Comparison of ENCODE assay signal across 13 mouse cellular contexts in the genomic region with DNA sequence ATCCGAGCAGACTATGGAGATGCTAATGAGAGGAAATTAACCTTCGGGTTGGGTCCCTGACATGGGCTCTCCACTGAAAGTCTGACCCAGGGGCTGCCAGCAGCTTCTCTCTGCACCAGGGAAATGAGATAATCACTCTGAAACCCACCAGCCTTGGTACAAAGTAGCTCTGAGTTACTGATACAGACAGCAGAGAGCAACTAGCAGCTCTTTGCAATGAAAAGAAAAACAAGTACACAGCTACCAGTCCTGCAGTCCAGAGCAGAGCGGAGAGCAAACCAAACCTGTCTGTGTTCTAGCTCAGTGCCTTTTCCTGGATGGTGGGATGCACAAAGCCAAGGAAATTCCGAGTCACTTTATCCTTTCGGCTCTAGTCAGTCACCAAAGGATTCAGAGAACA. TPM values are rescaled to one million over a fixed set of nuclear protein-coding genes. Genes with fewer than 3 reads are reported as not detected.
DNase-seq lines count a peak whose midpoint lies in the region; ATAC-seq and TF ChIP-seq lines count a peak whose summit lies in the region.
"Had no signal": no experiment of that assay in that cellular context is flagged by ENCODE, and none has a peak within 500 bp of the region (broad histone marks: within the 10 kb centered on the region; RNA-seq: fewer than 3 reads in every experiment).

No protein-coding gene starts in this region.

- H3K27me3 ChIP-seq in embryonic facial prominence, embryonic 10.5 days (replicated peaks; ENCODE audit: low read depth, poor library complexity, severe bottlenecking), result peaks cover 90% of the 10 kb centered on the region
- peaks cover 84% of the 10 kb centered on the region for H3K27me3 ChIP-seq in forebrain, postnatal 0 days (ENCODE audit: insufficient read depth, low read length)
- H3K27me3 ChIP-seq in midbrain, embryonic 14.5 days (ENCODE audit: control insufficient read depth, insufficient read depth, low read length), result peaks cover 98% of the 10 kb centered on the region
- H3K27me3 ChIP-seq: CH12.LX had no signal

- H3K4me3 ChIP-seq in embryonic facial prominence, embryonic 10.5 days, result peak overlapping the region; percentile 21; the same call in 1 of the 2 replicates
- no peak overlapping the region for H3K4me3 ChIP-seq in forebrain, postnatal 0 days (ENCODE audit: low read depth, low read length)
- H3K4me3 ChIP-seq in midbrain, embryonic 14.5 days (replicated peaks; ENCODE audit: low read depth, low read length), result no peak overlapping the region
- H3K4me3 ChIP-seq: stomach, embryonic 15.5 days had no signal

- TF ChIP-seq CTCF in forebrain, postnatal 0 days (IDR thresholded peaks at IDR 0.05; ENCODE audit: low read depth), result no peak

- H3K36me3 ChIP-seq in embryonic facial prominence, embryonic 10.5 days (replicated peaks), result peaks cover 26% of the 10 kb centered on the region; the same call in 1 of the 2 replicates
- H3K36me3 ChIP-seq in forebrain, postnatal 0 days (ENCODE audit: insufficient read depth), result no peaks in the 10 kb centered on the region
- H3K36me3 ChIP-seq in midbrain, embryonic 14.5 days (ENCODE audit: control insufficient read depth, insufficient read depth, low read length), result no peaks in the 10 kb centered on the region
- H3K36me3 ChIP-seq: stomach, embryonic 15.5 days had no signal

- DNase-seq in kidney, postnatal 10 days, result peak; percentile 23
- no peak for DNase-seq in kidney, postnatal 36 days
- DNase-seq in embryonic facial prominence, embryonic 10.5 days (ENCODE audit: low spot score), result peak; percentile 25
- peak; percentile 54 for DNase-seq in forebrain, postnatal 0 days
- no peak for DNase-seq in midbrain, embryonic 14.5 days
- DNase-seq in gastrocnemius, adult 18-20 months (ENCODE audit: low spot score), result no peak
- no peak for DNase-seq in cerebellum, postnatal 36 days
- DNase-seq in retina, embryonic 14.5 days (ENCODE audit: low spot score), result no peak
- DNase-seq: cerebellum, postnatal 14 days; left cerebral cortex, postnatal 4 days; liver, postnatal 0 days had no signal

- no peaks in the 10 kb centered on the region for H3K9me3 ChIP-seq in embryonic facial prominence, embryonic 10.5 days
- no peaks in the 10 kb centered on the region for H3K9me3 ChIP-seq in forebrain, postnatal 0 days (ENCODE audit: low read length)
- H3K9me3 ChIP-seq in midbrain, embryonic 14.5 days (ENCODE audit: control insufficient read depth, low read length), result no peaks in the 10 kb centered on the region
- H3K9me3 ChIP-seq: stomach, embryonic 15.5 days had no signal

- no peak for ATAC-seq in forebrain, postnatal 0 days
- no peak for ATAC-seq in midbrain, embryonic 14.5 days (ENCODE audit: low FRiP score, low TSS enrichment)
- ATAC-seq: liver, postnatal 0 days had no signal

- H3K4me1 ChIP-seq in embryonic facial prominence, embryonic 10.5 days, result peaks cover 72% of the 10 kb centered on the region
- H3K4me1 ChIP-seq in forebrain, postnatal 0 days (ENCODE audit: insufficient read depth), result 0 out of 2 replicates have a peak, but pooled peaks cover 5% of the 10 kb centered on the region
- H3K4me1 ChIP-seq in midbrain, embryonic 14.5 days (ENCODE audit: control insufficient read depth, insufficient read depth, low read length), result 0 out of 2 replicates have a peak, but pooled peaks cover 7% of the 10 kb centered on the region

- 0 out of 2 replicates have a peak overlapping the region, but pooled peaks have one; percentile 6 for H3K9ac ChIP-seq in forebrain, postnatal 0 days
- peak overlapping the region; percentile 16; the same call in 1 of the 2 replicates for H3K9ac ChIP-seq in midbrain, embryonic 14.5 days (replicated peaks; ENCODE audit: low read length)
- H3K9ac ChIP-seq: liver, postnatal 0 days; stomach, embryonic 15.5 days had no signal

- WGBS in embryonic facial prominence, embryonic 10.5 days, result 15% methylated on average over 5 of the region's 5 CpGs
- 15% methylated on average over 5 of the region's 5 CpGs for whole genome bisulfite sequencing in forebrain, postnatal 0 days
- WGBS in midbrain, embryonic 14.5 days, result 9% methylated on average over 5 of the region's 5 CpGs

- peak overlapping the region; percentile 1; the same call in 1 of the 2 replicates for H3K4me2 ChIP-seq in forebrain, postnatal 0 days (ENCODE audit: low read depth)
- peak overlapping the region; percentile 79 for H3K4me2 ChIP-seq in midbrain, embryonic 14.5 days (ENCODE audit: low read length)
- H3K4me2 ChIP-seq: stomach, embryonic 15.5 days had no signal

- peak overlapping the region; percentile 69 for H3K27ac ChIP-seq in embryonic facial prominence, embryonic 10.5 days (replicated peaks)
- peak overlapping the region; percentile 46; the same call in 1 of the 2 replicates for H3K27ac ChIP-seq in forebrain, postnatal 0 days (ENCODE audit: low read depth, low read length)
- peak overlapping the region; percentile 95 for H3K27ac ChIP-seq in midbrain, embryonic 14.5 days (replicated peaks; ENCODE audit: low read depth, low read length)

RNA-seq across cellular contexts. Expression of gene Nr2f2, which starts 23.1 kb away (rescaled TPM):
- polyA plus RNA-seq in embryonic facial prominence, embryonic 10.5 days (2016; fragmentation: Nextera tagmentation; extraction: Ambion mirVana), result 89.7 and 99.8 TPM in 2 replicates
- total RNA-seq in forebrain, postnatal 0 days (2014; rRNA removed), result 23.7 and 49.9 TPM in 2 replicates
- 46.4 and 92.8 TPM in 2 replicates for polyA plus RNA-seq in forebrain, postnatal 0 days (2015; fragmentation: Nextera tagmentation; extraction: Ambion mirVana)
- polyA plus RNA-seq in midbrain, embryonic 14.5 days (2014; fragmentation: Nextera tagmentation; extraction: Ambion mirVana), result 113 and 120 TPM in 2 replicates
- total RNA-seq in gastrocnemius, adult 18-20 months (2021), result 10 to 100 TPM; 18.6 to 25.1 TPM
- total RNA-seq: CH12.LX had no signal

Comparison
In these comparisons a context has a peak if more than half of its experiments do, and no peak if none do; other contexts are left out.
1. DNase-seq: peak in kidney, postnatal 10 days (single experiment), embryonic facial prominence, embryonic 10.5 days (single experiment) and forebrain, postnatal 0 days (single experiment); none in kidney, postnatal 36 days (0 of 2), midbrain, embryonic 14.5 days (single experiment), gastrocnemius, adult 18-20 months (single experiment), cerebellum, postnatal 36 days (0 of 2) and retina, embryonic 14.5 days (single experiment).
2. Peak in every context shown above with its lines, with median percentiles within 50 percentile points of each other: H3K27ac ChIP-seq.